Mouse (Mus musculus) right cerebral cortex, postnatal 36 days (tissue): ENCODE data around the gene 4930469K13Rik.
A peak's percentile ranks its signal among the peaks of the same experiment; 100 is the strongest.

Source experiments
- DNase-seq, 2 experiments: peaks; one replicate each; pipeline ENCODE4 v3.0.0; 2022; ENCODE audit warnings: low spot score in 2 of 2, mixed read lengths in 1 of 2

4930469K13Rik gene

GRCm38 (mm10) chr11:34042808-34043207 lies 55.5 kb downstream of the 4930469K13Rik start:
- no peak for DNase-seq

- no peak for DNase-seq
Measured at GRCm38 (mm10) chr11:34040061-34040460, 58.3 kb downstream of the 4930469K13Rik start.

- DNase-seq = no peak
Measured at GRCm38 (mm10) chr11:34035909-34036658, 62.3 kb downstream of the 4930469K13Rik start.

- no peak for DNase-seq
Measured at GRCm38 (mm10) chr11:34034794-34035193, 63.6 kb downstream of the 4930469K13Rik start.

- DNase-seq = peak; percentile 4 to 55
Measured at GRCm38 (mm10) chr11:34034008-34034505, 64.3 kb downstream of the 4930469K13Rik start.

GRCm38 (mm10) chr11:34031015-34031805 lies 67.1 kb downstream of the 4930469K13Rik start:
- no peak for DNase-seq

- DNase-seq = no peak
Measured at GRCm38 (mm10) chr11:34029658-34030057, 68.7 kb downstream of the 4930469K13Rik start.

- no peak for DNase-seq
Measured at GRCm38 (mm10) chr11:34025091-34025490, 73.3 kb downstream of the 4930469K13Rik start.

GRCm38 (mm10) chr11:34012007-34012652 lies 86.2 kb downstream of the 4930469K13Rik start:
- no peak for DNase-seq

- peak; percentile 4 to 9 for DNase-seq
Measured at GRCm38 (mm10) chr11:34010859-34011172, 87.5 kb downstream of the 4930469K13Rik start.

GRCm38 (mm10) chr11:34010133-34010858 lies 88.1 kb downstream of the 4930469K13Rik start:
- no peak for DNase-seq

- DNase-seq = no peak
Measured at GRCm38 (mm10) chr11:34009316-34010087, 88.9 kb downstream of the 4930469K13Rik start.

- peak; percentile 17 to 36 for DNase-seq
Measured at GRCm38 (mm10) chr11:34008702-34009101, 89.7 kb downstream of the 4930469K13Rik start.

GRCm38 (mm10) chr11:34008214-34008613 lies 90.1 kb downstream of the 4930469K13Rik start:
- no peak for DNase-seq

- no peak for DNase-seq
Measured at GRCm38 (mm10) chr11:34007616-34008015, 90.7 kb downstream of the 4930469K13Rik start.

- no peak for DNase-seq
Measured at GRCm38 (mm10) chr11:34002593-34002965, 95.8 kb downstream of the 4930469K13Rik start.

- peak; percentile 11 to 20 for DNase-seq
Measured at GRCm38 (mm10) chr11:34001938-34002592, 96.3 kb downstream of the 4930469K13Rik start.

- no peak for DNase-seq
Measured at GRCm38 (mm10) chr11:34000416-34000815, 97.9 kb downstream of the 4930469K13Rik start.

- DNase-seq = no peak
Measured at GRCm38 (mm10) chr11:33998244-33998643, 100.1 kb downstream of the 4930469K13Rik start.

GRCm38 (mm10) chr11:33993496-33993895 lies 104.9 kb downstream of the 4930469K13Rik start:
- no peak for DNase-seq
